Mouse (Mus musculus): Measurements from ENCODE around the gene Zfp462. TPM values are rescaled to one million over a fixed set of nuclear protein-coding genes. Genes with fewer than 3 reads are reported as not detected.

The Zfp462 gene
- total RNA-seq, 1 experiment: 63.7 TPM

GRCm38 (mm10) chr4:55101601-55102000 lies 156.8 kb downstream of the Zfp462 start:
- TF ChIP-seq CHD2 (IDR thresholded peaks at IDR 0.05; ENCODE audit: low read depth, low read length) (no peak), ZC3H11A (IDR thresholded peaks at IDR 0.05; ENCODE audit: borderline replicate concordance, low read depth, low read length) (no peak), HCFC1 (IDR thresholded peaks at IDR 0.05; ENCODE audit: borderline replicate concordance, insufficient read depth, low read length) (no peak), MAFK (IDR thresholded peaks at IDR 0.05; ENCODE audit: insufficient read depth, low read depth, low read length) (no peak), ZNF384 (IDR thresholded peaks at IDR 0.05; ENCODE audit: low read depth, low read length) (no peak)
- DNase-seq (ENCODE audit: low read depth, low spot score): no peak
- no peak overlapping the region for H3K9ac ChIP-seq (ENCODE audit: insufficient read depth, low read depth, low read length, poor library complexity, severe bottlenecking)
- no peak overlapping the region for H3K4me3 ChIP-seq (ENCODE audit: insufficient read depth in 1 of 2, low read depth in 1 of 2, low read length in 2 of 2, poor library complexity in 1 of 2, severe bottlenecking in 1 of 2)
- H3K9me3 ChIP-seq (ENCODE audit: control insufficient read depth, insufficient read depth, low read depth, low read length): peaks cover 19% of the 10 kb centered on the region
- no peaks in the 10 kb centered on the region for H3K36me3 ChIP-seq (ENCODE audit: control insufficient read depth, insufficient read depth, low read length, poor library complexity, severe bottlenecking)
- H3K4me1 ChIP-seq (ENCODE audit: control insufficient read depth in 2 of 2, insufficient read depth in 2 of 2, low read length in 2 of 2, poor library complexity in 1 of 2): no peaks in the 10 kb centered on the region
- in situ Hi-C loops (cut with MboI; ENCODE audit: low sequenced_read_pairs in 2 of 2, unreplicated experiment in 2 of 2): no loop called here
- no peak overlapping the region for H3K27ac ChIP-seq (ENCODE audit: insufficient read depth, low read depth, low read length, poor library complexity, severe bottlenecking)

GRCm38 (mm10) chr4:55102382-55102781 lies 157.5 kb downstream of the Zfp462 start:
- no peak overlapping the region for H3K4me3 ChIP-seq (ENCODE audit: insufficient read depth in 1 of 2, low read depth in 1 of 2, low read length in 2 of 2, poor library complexity in 1 of 2, severe bottlenecking in 1 of 2)

GRCm38 (mm10) chr4:55103575-55103974 lies 158.7 kb downstream of the Zfp462 start:
- no peak overlapping the region for H3K27ac ChIP-seq (ENCODE audit: insufficient read depth, low read depth, low read length, poor library complexity, severe bottlenecking)
- H3K36me3 ChIP-seq (ENCODE audit: control insufficient read depth, insufficient read depth, low read length, poor library complexity, severe bottlenecking): no peaks in the 10 kb centered on the region
- H3K9ac ChIP-seq (ENCODE audit: insufficient read depth, low read depth, low read length, poor library complexity, severe bottlenecking): no peak overlapping the region
- in situ Hi-C loops (cut with MboI; ENCODE audit: low sequenced_read_pairs in 2 of 2, unreplicated experiment in 2 of 2): no loop called here
- no peak for DNase-seq (ENCODE audit: low read depth, low spot score)
- H3K9me3 ChIP-seq (ENCODE audit: control insufficient read depth, insufficient read depth, low read depth, low read length): peaks cover 19% of the 10 kb centered on the region
- H3K4me1 ChIP-seq (ENCODE audit: control insufficient read depth in 2 of 2, insufficient read depth in 2 of 2, low read length in 2 of 2, poor library complexity in 1 of 2): no peaks in the 10 kb centered on the region
- H3K4me3 ChIP-seq (ENCODE audit: insufficient read depth in 1 of 2, low read depth in 1 of 2, low read length in 2 of 2, poor library complexity in 1 of 2, severe bottlenecking in 1 of 2): no peak overlapping the region
- TF ChIP-seq MAFK (IDR thresholded peaks at IDR 0.05; ENCODE audit: insufficient read depth, low read depth, low read length): no peak
- TF ChIP-seq CHD2 (IDR thresholded peaks at IDR 0.05; ENCODE audit: low read depth, low read length): no peak
- no peak for TF ChIP-seq ZC3H11A (IDR thresholded peaks at IDR 0.05; ENCODE audit: borderline replicate concordance, low read depth, low read length)
- no peak for TF ChIP-seq HCFC1 (IDR thresholded peaks at IDR 0.05; ENCODE audit: borderline replicate concordance, insufficient read depth, low read length)
- TF ChIP-seq ZNF384 (IDR thresholded peaks at IDR 0.05; ENCODE audit: low read depth, low read length): no peak

More at GRCm38 (mm10) chr4:55102382-55102781, 157.5 kb downstream of the Zfp462 start:
- TF ChIP-seq HCFC1 (IDR thresholded peaks at IDR 0.05; ENCODE audit: borderline replicate concordance, insufficient read depth, low read length): no peak
- TF ChIP-seq ZC3H11A (IDR thresholded peaks at IDR 0.05; ENCODE audit: borderline replicate concordance, low read depth, low read length): no peak
- no peak for TF ChIP-seq CHD2 (IDR thresholded peaks at IDR 0.05; ENCODE audit: low read depth, low read length)
- TF ChIP-seq MAFK (IDR thresholded peaks at IDR 0.05; ENCODE audit: insufficient read depth, low read depth, low read length): no peak
- no peak for TF ChIP-seq ZNF384 (IDR thresholded peaks at IDR 0.05; ENCODE audit: low read depth, low read length)
- Histone ChIP-seq H3K36me3 (ENCODE audit: control insufficient read depth, insufficient read depth, low read length, poor library complexity, severe bottlenecking) (no peaks in the 10 kb centered on the region), H3K9me3 (ENCODE audit: control insufficient read depth, insufficient read depth, low read depth, low read length) (peaks cover 19% of the 10 kb centered on the region), H3K27ac (ENCODE audit: insufficient read depth, low read depth, low read length, poor library complexity, severe bottlenecking) (no peak overlapping the region), H3K9ac (ENCODE audit: insufficient read depth, low read depth, low read length, poor library complexity, severe bottlenecking) (no peak overlapping the region), H3K4me1 (ENCODE audit: control insufficient read depth in 2 of 2, insufficient read depth in 2 of 2, low read length in 2 of 2, poor library complexity in 1 of 2) (no peaks in the 10 kb centered on the region)
- DNase-seq (ENCODE audit: low read depth, low spot score): no peak
- in situ Hi-C loops (cut with MboI; ENCODE audit: low sequenced_read_pairs in 2 of 2, unreplicated experiment in 2 of 2): no loop called here

GRCm38 (mm10) chr4:55117839-55118487 lies 173.1 kb downstream of the Zfp462 start:
- DNase-seq (ENCODE audit: low read depth, low spot score): no peak
- no peaks in the 10 kb centered on the region for H3K4me1 ChIP-seq (ENCODE audit: control insufficient read depth in 2 of 2, insufficient read depth in 2 of 2, low read length in 2 of 2, poor library complexity in 1 of 2)
- no peaks in the 10 kb centered on the region for H3K36me3 ChIP-seq (ENCODE audit: control insufficient read depth, insufficient read depth, low read length, poor library complexity, severe bottlenecking)
- no peak overlapping the region for H3K27ac ChIP-seq (ENCODE audit: insufficient read depth, low read depth, low read length, poor library complexity, severe bottlenecking)
- in situ Hi-C loops (cut with MboI; ENCODE audit: low sequenced_read_pairs in 2 of 2, unreplicated experiment in 2 of 2): no loop called here
- H3K9me3 ChIP-seq (ENCODE audit: control insufficient read depth, insufficient read depth, low read depth, low read length): no peaks in the 10 kb centered on the region
- no peak overlapping the region for H3K4me3 ChIP-seq (ENCODE audit: insufficient read depth in 1 of 2, low read depth in 1 of 2, low read length in 2 of 2, poor library complexity in 1 of 2, severe bottlenecking in 1 of 2)
- TF ChIP-seq CHD2 (IDR thresholded peaks at IDR 0.05; ENCODE audit: low read depth, low read length): no peak
- no peak for TF ChIP-seq ZC3H11A (IDR thresholded peaks at IDR 0.05; ENCODE audit: borderline replicate concordance, low read depth, low read length)
- TF ChIP-seq MAFK (IDR thresholded peaks at IDR 0.05; ENCODE audit: insufficient read depth, low read depth, low read length): no peak
- no peak for TF ChIP-seq HCFC1 (IDR thresholded peaks at IDR 0.05; ENCODE audit: borderline replicate concordance, insufficient read depth, low read length)
- no peak for TF ChIP-seq ZNF384 (IDR thresholded peaks at IDR 0.05; ENCODE audit: low read depth, low read length)
- H3K9ac ChIP-seq (ENCODE audit: insufficient read depth, low read depth, low read length, poor library complexity, severe bottlenecking): no peak overlapping the region

Data from ES-E14 (cell line).